Mouse (Mus musculus): Measurements from ENCODE around the gene Thnsl1.

GRCm38 (mm10) chr2:21204912-21205830 is at the start of gene Thnsl1, which contains the start of gene Enkur:
- TF ChIP-seq POLR2A (IDR thresholded peaks at IDR 0.05; ENCODE audit: extremely low read depth, insufficient read depth, low read length) (peak; percentile 69), CTCF (IDR thresholded peaks at IDR 0.05; ENCODE audit: low read depth, low read length) (no peak)

Measured in liver, adult 2 months (tissue).